Mouse (Mus musculus) liver, embryonic 15.5 days (tissue): ENCODE data around the gene Nadsyn1. TPM values are rescaled to one million over a fixed set of nuclear protein-coding genes. Genes with fewer than 3 reads are reported as not detected.

Experiments used
- ATAC-seq: fragments of 200-750 bp; cut with Nextera tagmentation; 2 replicates; pipeline ENCODE4 v1.8.0; 2017; ENCODE audit warnings: moderate number of reproducible peaks, mild to moderate bottlenecking, moderate library complexity; ENCODE audit not compliant: insufficient read depth
- H3K27ac ChIP-seq: fragments of 300-500 bp; sonication (generic); replicated peaks from 2 replicates; pipeline ENCODE4 v1.5.1; 2015; ENCODE audit warnings: mild to moderate bottlenecking, inconsistent platforms
- H3K27me3 ChIP-seq: fragments of 300-500 bp; sonication (generic); 2 replicates; pipeline ENCODE4 v1.6.1; 2015; ENCODE audit warnings: mild to moderate bottlenecking, inconsistent platforms
- H3K36me3 ChIP-seq: fragments of 300-500 bp; sonication (generic); replicated peaks from 2 replicates; pipeline ENCODE4 v1.6.1; 2015; ENCODE audit warnings: moderate library complexity, mild to moderate bottlenecking, inconsistent platforms
- H3K4me1 ChIP-seq: fragments of 300-500 bp; sonication (generic); replicated peaks from 2 replicates; pipeline ENCODE4 v1.6.1; 2015; ENCODE audit warnings: inconsistent platforms
- H3K4me2 ChIP-seq: fragments of 300-500 bp; sonication (generic); 2 replicates; pipeline ENCODE4 v1.6.1; 2015; ENCODE audit warnings: moderate library complexity, mild to moderate bottlenecking, inconsistent platforms
- H3K4me3 ChIP-seq: fragments of 300-500 bp; sonication (generic); replicated peaks from 2 replicates; pipeline ENCODE4 v1.5.1; 2015; ENCODE audit warnings: mild to moderate bottlenecking, inconsistent platforms
- H3K9ac ChIP-seq: fragments of 300-500 bp; sonication (generic); 2 replicates; pipeline ENCODE4 v1.6.1; 2015; ENCODE audit warnings: moderate library complexity, mild to moderate bottlenecking, inconsistent platforms
- H3K9me3 ChIP-seq: fragments of 300-500 bp; sonication (generic); replicated peaks from 2 replicates; pipeline ENCODE4 v1.6.1; 2016; ENCODE audit warnings: inconsistent platforms
- WGBS: fragments of 180-500 bp; shearing (Covaris S2); methylation state at CpG from one replicate; pipeline ENCODE4 v1.1.7; 2015; ENCODE audit warnings: mixed read lengths; ENCODE audit not compliant: insufficient replicate concordance; 5-methylcytosine and 5-hydroxymethylcytosine counted together
- polyA plus RNA-seq: library from polyadenylated mRNA; unstranded; fragments of >200 nt; fragmentation: Nextera tagmentation; extraction: Ambion mirVana; gene quantifications from 2 replicates; pipeline ENCODE4 v1.2.1, GENCODE M21; 2015

Gene Nadsyn1
- polyA plus RNA-seq, 1 experiment from 2014 or later: 8.8 TPM

DNA sequence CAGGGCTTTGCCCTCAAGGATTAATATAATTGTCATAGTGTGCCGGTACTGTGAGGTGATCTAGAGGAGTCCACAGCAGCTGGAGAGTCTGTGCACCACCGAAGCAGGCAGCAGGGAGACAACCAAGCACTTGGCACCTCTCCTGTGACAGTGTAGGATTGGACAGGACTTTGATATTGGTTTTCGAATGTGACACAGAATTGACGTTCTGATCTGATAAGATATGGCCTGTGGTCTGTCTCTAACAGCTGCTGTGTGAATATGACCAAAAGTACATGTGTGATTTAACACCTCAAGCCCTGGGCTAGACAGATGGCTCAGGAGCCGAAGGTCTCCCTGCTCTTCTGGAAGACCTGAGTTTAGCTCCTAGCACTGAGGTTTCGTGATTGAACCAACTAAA lies 54.4 kb downstream of the Nadsyn1 start:
- Histone ChIP-seq H3K27ac (no peak overlapping the region), H3K4me3 (no peak overlapping the region), H3K4me1 (0 out of 2 replicates have a peak, but pooled peaks cover 4% of the 10 kb centered on the region), H3K27me3 (peaks cover 25% of the 10 kb centered on the region), H3K9me3 (no peaks in the 10 kb centered on the region), H3K4me2 (no peak overlapping the region), H3K9ac (no peak overlapping the region), H3K36me3 (no peaks in the 10 kb centered on the region)
- 38% methylated on average over 6 of the region's 6 CpGs for WGBS
- no peak for ATAC-seq

DNA sequence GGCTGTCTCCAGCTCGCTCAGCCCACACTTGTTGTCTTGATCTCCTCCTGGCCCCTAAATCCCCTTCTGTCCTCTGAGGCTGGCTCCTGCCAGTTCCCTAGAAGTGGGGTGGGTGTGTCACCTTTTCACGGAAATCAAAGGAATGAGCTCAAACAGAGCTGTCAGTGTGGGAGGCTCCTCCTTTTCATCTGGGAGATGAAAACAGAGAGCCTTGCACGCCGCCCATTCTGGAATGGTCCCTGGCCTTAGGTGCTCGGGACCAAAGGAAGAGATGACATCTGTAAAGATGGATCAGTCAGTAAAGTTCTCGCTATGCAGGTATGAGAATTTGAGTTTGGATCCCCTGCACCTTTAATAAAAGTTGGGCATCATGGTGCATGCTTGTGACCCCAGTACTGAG lies 55.8 kb downstream of the Nadsyn1 start, which contains the start of gene Mrgprg:
Gene Mrgprg, minus strand, starts transcription at position 101 of the 400 bp plus-strand sequence.
- H3K9ac ChIP-seq: no peak within 1 kb of the TSS
- H3K4me3 ChIP-seq: no peak within 1 kb of the TSS
- no peak for ATAC-seq
- H3K27ac ChIP-seq: no peak within 1 kb of the TSS
- 0 out of 2 replicates have a peak, but pooled peaks cover 4% of the 10 kb centered on the region for H3K4me1 ChIP-seq
- 34% methylated on average over 6 of the region's 6 CpGs for WGBS
- H3K36me3 ChIP-seq: no peaks in the 10 kb centered on the region
- H3K9me3 ChIP-seq: no peaks in the 10 kb centered on the region
- H3K27me3 ChIP-seq: peaks cover 25% of the 10 kb centered on the region
- H3K4me2 ChIP-seq: no peak within 1 kb of the TSS

DNA sequence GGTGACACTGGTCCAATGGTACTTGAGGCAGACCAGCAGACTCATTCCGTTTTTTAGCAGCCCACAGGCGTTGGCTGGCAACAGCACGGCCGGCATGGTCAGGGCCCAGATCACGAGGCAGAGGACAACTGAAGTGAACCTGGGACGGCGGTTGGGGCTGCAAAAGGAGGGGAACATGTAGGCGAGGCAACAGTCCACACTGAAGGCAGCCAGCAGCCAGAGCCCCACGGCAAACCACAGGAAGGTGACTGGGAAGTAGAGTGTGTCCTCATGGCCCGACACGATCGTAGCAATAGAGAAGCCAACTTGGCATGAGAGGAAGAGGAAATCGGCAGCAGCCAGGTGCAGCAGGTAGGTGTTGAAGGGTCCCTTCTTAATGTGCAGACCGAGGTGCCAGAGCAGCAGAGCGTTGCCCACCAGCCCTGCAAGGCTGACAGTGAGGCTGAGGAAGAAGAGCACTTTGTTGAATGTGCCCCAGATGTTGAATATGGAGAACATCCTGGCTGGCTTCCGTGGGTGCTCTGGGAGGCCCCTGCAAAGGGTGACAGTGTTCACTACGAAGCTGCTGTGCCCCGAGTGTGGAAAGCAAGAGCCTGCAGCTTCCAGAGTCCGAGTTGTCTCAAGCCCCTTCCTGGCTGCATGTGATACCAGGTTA lies 57.6 kb downstream of the Nadsyn1 start:
- no peak overlapping the region for H3K4me2 ChIP-seq
- no peak overlapping the region for H3K4me3 ChIP-seq
- H3K36me3 ChIP-seq: no peaks in the 10 kb centered on the region
- H3K27ac ChIP-seq: no peak overlapping the region
- no peak overlapping the region for H3K9ac ChIP-seq
- no peak for ATAC-seq
- 37% methylated on average over 19 of the region's 19 CpGs for WGBS
- 0 out of 2 replicates have a peak, but pooled peaks cover 4% of the 10 kb centered on the region for H3K4me1 ChIP-seq
- peaks cover 25% of the 10 kb centered on the region for H3K27me3 ChIP-seq
- no peaks in the 10 kb centered on the region for H3K9me3 ChIP-seq

DNA sequence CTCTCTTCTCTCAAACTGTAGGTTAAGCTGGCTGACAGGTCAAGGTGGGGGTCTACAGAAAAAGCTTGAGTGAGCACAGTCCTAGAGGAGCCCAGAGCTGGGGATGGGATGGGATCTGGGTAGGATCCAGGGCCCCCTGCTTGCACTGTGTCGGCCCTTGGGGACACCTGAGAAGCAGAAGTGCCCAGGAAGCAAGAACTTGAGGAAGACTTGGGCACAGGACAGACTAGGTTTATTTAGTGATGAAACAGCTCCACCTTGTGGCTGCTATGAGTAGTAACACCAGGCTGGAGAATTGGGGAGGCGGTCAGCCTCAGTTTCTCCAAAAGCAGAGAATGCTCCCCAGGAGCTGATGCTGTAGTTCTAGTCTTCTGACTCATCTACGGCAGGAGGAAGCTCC lies 58.9 kb downstream of the Nadsyn1 start:
- no peak overlapping the region for H3K4me3 ChIP-seq
- no peak overlapping the region for H3K27ac ChIP-seq
- H3K4me2 ChIP-seq: no peak overlapping the region
- no peaks in the 10 kb centered on the region for H3K36me3 ChIP-seq
- H3K9me3 ChIP-seq: no peaks in the 10 kb centered on the region
- 0 out of 2 replicates have a peak, but pooled peaks cover 4% of the 10 kb centered on the region for H3K4me1 ChIP-seq
- peaks cover 25% of the 10 kb centered on the region for H3K27me3 ChIP-seq
- whole genome bisulfite sequencing: 4% methylated on average over 3 of the region's 3 CpGs
- H3K9ac ChIP-seq: no peak overlapping the region
- ATAC-seq: no peak

DNA sequence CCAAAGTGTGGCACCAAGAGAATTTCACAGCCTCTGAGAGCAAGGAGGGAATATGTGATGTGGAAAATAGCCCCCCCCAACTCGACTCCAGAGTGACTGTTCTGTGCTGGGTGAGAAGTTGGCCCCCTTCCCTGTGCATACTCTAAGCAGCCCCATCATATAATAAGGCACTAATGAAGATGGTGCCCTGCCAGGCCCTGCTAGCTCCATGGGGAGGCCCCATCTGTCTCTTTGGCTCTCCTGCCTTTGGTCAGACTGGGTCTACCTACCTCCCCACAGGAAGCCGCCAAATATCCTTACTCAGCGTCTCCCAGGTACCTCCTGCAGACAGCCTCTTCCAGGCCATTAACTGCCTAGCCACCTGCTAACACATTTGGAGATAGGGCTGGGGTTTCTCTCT lies 63.7 kb downstream of the Nadsyn1 start:
- WGBS: 52% methylated on average over 3 of the region's 3 CpGs
- Histone ChIP-seq H3K4me1 (peaks cover 16% of the 10 kb centered on the region), H3K36me3 (no peaks in the 10 kb centered on the region), H3K4me2 (no peak overlapping the region), H3K4me3 (no peak overlapping the region), H3K9me3 (no peaks in the 10 kb centered on the region), H3K27me3 (peaks cover 26% of the 10 kb centered on the region), H3K9ac (no peak overlapping the region), H3K27ac (no peak overlapping the region)
- no peak for ATAC-seq

DNA sequence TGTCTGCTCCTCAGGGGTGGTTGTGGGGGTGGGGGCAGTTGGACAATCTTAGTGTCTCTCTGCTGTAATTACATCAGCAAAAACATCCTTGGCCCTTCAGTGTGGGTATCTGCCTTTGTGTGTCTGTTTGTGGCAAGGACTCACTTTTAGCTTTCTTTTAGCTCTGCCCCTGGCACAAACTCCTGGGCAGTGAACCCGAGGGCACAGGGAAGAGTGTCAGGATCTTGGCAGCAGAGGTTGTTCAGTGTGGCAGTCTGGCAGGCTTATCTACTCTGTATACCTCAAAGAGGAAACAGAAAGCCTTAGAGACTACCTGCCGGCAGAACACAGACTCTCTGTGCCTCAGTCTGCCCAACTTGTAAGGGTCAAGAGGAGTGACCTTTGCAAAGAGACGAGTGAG lies 65.0 kb downstream of the Nadsyn1 start:
- peaks cover 16% of the 10 kb centered on the region for H3K4me1 ChIP-seq
- ATAC-seq: no peak
- H3K9me3 ChIP-seq: no peaks in the 10 kb centered on the region
- H3K4me2 ChIP-seq: peak overlapping the region; percentile 63; the same call in 1 of the 2 replicates
- no peak overlapping the region for H3K9ac ChIP-seq
- no peak overlapping the region for H3K4me3 ChIP-seq
- peaks cover 25% of the 10 kb centered on the region for H3K27me3 ChIP-seq
- no peak overlapping the region for H3K27ac ChIP-seq
- H3K36me3 ChIP-seq: no peaks in the 10 kb centered on the region
- 37% methylated on average over 3 of the region's 3 CpGs for WGBS

DNA sequence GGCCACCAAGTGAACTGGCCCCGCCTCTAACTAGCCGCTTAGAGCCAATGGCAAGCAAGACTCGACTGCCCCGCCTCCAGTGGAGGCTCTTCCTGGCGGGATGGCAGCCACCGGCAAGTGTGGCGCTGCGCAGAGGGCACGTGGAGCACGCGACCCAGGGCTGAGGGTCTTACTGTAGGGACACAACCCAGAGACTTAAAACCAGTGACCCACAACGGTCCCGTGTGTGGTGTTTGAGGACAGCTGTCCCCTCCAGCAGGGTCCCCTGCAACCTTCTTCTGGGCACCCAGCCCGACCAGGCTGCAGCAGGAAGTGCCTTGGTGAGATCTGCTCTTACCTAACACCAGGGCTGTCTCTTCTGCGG lies 65.6 kb downstream of the Nadsyn1 start:
- H3K9ac ChIP-seq: no peak overlapping the region

DNA sequence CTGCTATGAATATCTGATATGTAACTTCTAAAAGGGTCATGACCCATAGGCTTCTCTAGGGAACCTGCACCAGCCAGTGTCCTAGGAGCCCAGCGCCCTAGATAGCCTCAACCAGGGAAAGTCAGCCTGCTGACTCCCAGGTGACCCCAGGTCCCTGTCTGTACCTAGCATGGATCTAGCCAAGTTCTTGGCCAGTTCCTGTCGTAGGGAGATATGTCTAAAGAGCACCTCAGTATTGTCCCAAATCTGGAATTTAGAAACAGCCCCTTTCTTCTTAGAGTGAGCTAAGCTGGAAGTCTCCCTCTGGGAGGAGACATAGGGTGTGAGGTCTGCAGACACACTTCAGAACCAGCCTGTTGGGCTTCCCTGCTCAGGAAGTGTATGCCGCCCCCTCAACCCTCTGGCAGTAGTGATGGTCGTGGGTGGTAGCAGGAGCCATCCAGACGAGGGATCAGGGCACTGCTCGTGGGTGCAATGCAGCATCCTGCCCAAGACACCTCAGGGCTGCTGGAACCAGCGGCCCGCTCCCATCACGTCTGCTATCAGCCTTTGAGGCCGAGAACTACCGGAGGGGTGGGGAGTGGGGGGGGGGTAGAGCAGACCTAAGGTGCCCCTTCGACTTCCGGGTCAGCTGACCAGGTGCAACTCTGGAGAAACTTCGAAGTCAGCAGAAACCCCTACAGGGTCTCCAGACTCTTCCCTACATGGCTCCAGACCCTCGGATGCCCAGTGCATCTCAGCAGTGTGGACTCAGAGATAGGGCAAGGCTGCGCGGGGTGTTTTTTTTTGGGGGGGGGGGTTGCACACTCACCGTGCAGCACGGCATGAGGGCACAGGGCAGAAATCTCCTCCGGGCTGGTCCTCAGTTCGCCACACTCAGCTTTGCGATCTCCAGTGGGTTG lies 66.3 kb downstream of the Nadsyn1 start, which contains the start of gene Osbpl5:
Gene Osbpl5, minus strand, starts transcription at position 861 of the 902 bp plus-strand sequence.
- peak within 1 kb of the TSS; percentile 26 for H3K4me3 ChIP-seq
- no peak within 1 kb of the TSS for H3K9ac ChIP-seq
- 16% methylated on average over 22 of the region's 22 CpGs for WGBS
- peak within 1 kb of the TSS; percentile 63 for H3K4me2 ChIP-seq
- H3K27me3 ChIP-seq: peaks cover 25% of the 10 kb centered on the region
- H3K36me3 ChIP-seq: no peaks in the 10 kb centered on the region
- no peak within 1 kb of the TSS for H3K27ac ChIP-seq
- no peaks in the 10 kb centered on the region for H3K9me3 ChIP-seq
- 0 out of 2 replicates have a peak, but pooled peaks have one; percentile 14 for ATAC-seq
- peaks cover 21% of the 10 kb centered on the region for H3K4me1 ChIP-seq

More for the DNA sequence above, 65.6 kb downstream of the Nadsyn1 start:
- Histone ChIP-seq H3K4me3 (peak overlapping the region; percentile 26), H3K9me3 (no peaks in the 10 kb centered on the region), H3K27me3 (peaks cover 25% of the 10 kb centered on the region), H3K36me3 (no peaks in the 10 kb centered on the region), H3K27ac (no peak overlapping the region), H3K4me2 (peak overlapping the region; percentile 63), H3K4me1 (peaks cover 17% of the 10 kb centered on the region)
- ATAC-seq: peak; percentile 58; the same call in 1 of the 2 replicates
- WGBS: under 1% methylated on average over 15 of the region's 15 CpGs

DNA sequence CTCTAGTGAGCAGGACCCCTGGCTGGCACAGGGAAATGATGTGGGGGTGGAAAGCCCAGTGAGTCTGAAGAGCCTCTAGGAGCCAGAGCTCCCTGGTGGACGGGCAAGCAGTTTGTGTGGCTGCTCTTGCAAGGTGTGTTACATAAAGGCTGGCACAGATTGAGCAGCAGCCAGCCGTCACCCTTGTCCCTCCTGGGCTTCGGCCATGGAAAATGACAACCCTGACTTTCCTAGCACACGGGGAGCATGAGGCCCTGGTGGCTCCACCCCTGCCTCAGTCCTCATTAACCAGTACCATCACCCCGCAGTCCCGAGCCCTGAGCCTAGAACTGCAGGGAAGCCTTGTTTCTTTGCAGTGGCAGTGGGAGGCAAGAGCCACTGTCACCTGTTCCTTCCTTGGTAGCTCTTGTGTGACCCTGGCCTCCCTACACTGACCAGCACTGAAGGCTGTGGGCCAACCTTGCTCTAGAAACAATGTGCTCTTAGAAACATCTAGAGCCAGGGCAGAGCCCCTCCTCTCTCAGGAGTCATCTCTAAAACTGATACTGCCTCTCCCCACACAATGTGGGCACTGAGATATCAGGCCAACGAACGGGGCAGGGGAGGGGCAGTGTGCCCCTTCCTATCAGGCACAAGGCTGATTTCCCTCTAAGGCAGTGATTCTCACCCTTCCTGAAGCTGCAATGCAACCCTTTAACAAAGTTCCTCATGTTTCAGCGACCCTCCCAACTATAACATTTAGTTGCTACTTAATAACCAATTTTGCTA lies 67.1 kb downstream of the Nadsyn1 start:
- ATAC-seq: no peak
- 33% methylated on average over 9 of the region's 9 CpGs for WGBS
- H3K27ac ChIP-seq: no peak overlapping the region
- H3K27me3 ChIP-seq: peaks cover 25% of the 10 kb centered on the region
- peaks cover 21% of the 10 kb centered on the region for H3K4me1 ChIP-seq
- no peak overlapping the region for H3K4me3 ChIP-seq
- H3K9me3 ChIP-seq: no peaks in the 10 kb centered on the region
- H3K36me3 ChIP-seq: no peaks in the 10 kb centered on the region
- no peak overlapping the region for H3K9ac ChIP-seq
- H3K4me2 ChIP-seq: no peak overlapping the region

DNA sequence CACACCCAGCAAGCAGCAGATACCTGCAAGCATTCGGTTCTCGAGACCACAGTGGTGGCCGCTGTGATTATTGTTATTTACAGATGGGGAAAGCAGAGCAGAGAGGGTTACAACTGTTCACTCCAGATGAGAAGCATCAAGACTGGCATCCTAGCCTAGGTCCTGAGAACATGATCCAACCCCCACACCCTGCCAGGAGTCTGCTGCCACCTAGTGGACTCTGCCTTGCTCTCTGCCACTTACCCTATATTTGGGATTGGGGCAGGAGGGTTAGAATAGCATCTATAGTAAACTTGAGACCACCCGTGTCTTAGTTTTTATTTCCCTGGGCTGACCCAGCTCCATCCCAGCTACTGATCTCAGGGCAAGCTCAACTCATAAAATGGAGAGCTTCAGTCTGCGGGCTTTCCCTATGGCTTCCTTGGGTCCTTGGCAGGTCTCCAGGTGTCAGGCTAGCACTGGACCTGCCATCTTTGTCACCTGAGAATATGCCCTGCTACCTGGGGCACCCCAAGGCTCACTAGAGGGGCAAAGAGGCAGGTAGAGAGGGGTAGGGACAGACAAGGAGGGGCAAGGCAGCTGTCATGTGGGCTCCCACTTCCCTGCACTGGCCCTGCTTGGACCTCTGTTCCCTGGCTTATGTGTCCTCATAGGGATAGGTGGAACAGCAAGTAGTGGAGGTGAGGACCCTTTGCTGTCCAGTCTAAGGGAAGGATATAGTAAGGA lies 68.5 kb downstream of the Nadsyn1 start:
- Histone ChIP-seq H3K36me3 (no peaks in the 10 kb centered on the region), H3K9ac (no peak overlapping the region), H3K4me2 (no peak overlapping the region), H3K27ac (no peak overlapping the region), H3K27me3 (peaks cover 25% of the 10 kb centered on the region), H3K4me3 (no peak overlapping the region), H3K9me3 (no peaks in the 10 kb centered on the region), H3K4me1 (peaks cover 21% of the 10 kb centered on the region)
- 28% methylated on average over 5 of the region's 5 CpGs for WGBS
- ATAC-seq: no peak
